Mouse (Mus musculus) embryo, embryonic 9.5 days (tissue): ENCODE measurements around the gene Flcn.

Experiments
- DNase-seq: peaks from one replicate; pipeline ENCODE4 v3.0.0-alpha.2; 2017; ENCODE audit errors: extremely low spot score

Gene Flcn

GRCm38 (mm10) chr11:59770753-59771152 lies 39.1 kb downstream of the Flcn start:
- DNase-seq, result no peak

- DNase-seq, result no peak
Observed at GRCm38 (mm10) chr11:59769738-59770137, 40.1 kb downstream of the Flcn start.

DNA sequence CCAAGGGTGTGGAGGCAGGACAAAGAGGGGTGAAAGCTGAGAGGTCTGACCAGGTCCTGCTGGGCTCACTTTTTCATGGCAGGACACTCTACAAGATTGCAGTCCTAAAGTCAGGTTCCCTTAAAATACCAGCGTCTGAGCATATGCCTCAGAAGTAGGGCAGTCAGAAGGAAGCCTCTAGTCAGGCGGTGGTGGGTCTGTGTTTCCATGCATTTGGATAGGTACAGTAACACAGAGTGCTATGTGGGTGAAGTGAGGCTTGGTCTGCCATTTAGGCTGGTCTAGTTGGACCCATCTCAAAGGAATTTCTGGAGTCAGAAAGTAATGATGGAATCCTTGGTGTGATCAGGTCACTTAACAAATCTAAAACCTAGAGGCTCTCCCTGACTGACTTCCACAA lies 40.5 kb downstream of the Flcn start:
- DNase-seq, result no peak

DNA sequence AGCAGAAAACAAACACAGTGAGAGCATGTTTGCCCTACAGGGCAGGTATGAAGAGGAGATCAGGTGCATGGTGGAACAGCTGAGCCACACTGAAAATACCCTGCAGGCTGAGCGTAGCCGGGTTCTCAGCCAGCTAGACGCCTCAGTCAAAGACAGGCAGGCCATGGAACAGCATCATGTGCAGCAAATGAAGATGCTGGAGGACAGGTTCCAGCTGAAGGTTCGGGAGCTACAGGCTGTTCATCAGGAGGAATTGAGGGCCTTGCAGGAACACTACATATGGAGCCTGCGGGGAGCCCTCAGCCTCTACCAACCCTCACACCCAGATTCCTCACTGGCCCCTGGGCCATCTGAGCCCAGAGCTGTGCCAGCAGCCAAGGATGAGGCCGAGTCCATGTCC lies 49.0 kb downstream of the Flcn start:
- DNase-seq, result no peak

DNA sequence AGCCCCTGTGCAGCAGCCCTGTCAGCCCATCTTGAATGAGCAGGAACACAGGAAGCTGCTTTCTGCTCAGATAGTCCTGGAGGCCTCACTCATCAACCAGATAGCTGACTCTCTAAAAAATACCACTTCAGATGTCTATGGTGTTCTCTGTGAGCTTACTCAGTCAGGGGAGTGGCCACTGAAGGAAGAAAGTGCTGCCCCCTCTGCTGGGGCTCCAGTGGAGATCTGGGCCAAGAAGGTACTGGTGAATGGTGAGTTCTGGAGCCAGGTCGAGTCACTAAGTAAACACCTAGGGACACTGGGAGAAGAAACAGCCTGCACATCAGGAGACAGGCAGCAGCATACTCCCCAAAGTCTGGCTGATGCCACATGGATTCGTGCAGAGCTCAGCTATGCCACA lies 50.2 kb downstream of the Flcn start:
- no peak for DNase-seq

DNA sequence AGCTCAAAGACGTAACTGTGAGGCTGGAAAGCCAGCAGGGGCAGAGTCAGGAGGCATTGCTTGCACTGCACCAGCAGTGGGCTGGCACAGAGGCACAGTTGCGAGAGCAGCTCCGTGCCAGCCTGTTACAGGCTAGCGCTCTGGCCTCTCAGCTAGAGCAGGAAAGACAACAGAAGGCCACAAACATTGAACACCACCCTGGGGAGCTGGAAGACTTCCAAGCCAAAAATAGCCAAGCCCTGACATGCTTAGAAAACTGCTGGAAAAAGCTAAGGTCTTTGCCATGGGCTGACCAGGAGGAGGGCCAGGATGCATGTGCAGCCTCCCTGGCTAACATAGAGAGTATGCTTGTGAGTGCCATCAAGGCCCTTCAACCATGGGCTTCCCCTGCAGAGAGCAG lies 50.6 kb downstream of the Flcn start:
- no peak for DNase-seq

DNA sequence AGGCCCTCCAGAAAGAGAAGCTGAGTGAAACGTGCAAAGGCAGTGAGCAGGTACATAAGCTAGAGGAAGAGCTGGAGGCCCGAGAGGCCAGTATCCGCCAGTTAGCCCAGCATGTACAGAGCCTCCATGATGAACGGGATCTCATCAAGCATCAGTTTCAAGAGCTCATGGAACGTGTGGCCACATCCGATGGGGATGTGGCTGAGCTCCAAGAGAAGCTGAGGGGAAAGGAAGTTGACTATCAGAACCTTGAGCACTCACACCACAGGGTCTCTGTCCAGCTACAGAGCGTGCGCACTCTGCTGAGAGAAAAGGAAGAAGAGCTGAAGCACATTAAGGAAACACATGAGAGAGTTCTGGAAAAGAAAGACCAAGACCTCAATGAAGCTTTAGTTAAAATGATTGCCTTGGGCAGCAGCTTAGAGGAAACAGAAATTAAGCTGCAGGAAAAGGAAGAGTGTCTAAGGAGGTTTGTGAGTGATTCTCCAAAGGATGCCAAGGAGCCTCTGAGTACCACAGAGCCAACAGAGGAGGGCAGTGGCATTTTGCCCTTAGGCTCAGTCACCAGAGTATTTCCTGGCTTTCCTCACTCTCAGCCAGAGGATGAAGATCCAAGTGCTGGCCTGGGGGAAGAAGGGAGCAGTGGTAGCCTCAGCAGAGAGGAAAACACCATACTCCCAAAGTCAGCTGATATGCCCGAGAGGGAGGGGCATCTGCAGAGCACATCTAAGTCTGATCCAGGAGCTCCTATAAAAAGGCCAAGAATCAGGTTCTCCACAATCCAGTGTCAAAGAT lies 51.4 kb downstream of the Flcn start:
- no peak for DNase-seq

DNA sequence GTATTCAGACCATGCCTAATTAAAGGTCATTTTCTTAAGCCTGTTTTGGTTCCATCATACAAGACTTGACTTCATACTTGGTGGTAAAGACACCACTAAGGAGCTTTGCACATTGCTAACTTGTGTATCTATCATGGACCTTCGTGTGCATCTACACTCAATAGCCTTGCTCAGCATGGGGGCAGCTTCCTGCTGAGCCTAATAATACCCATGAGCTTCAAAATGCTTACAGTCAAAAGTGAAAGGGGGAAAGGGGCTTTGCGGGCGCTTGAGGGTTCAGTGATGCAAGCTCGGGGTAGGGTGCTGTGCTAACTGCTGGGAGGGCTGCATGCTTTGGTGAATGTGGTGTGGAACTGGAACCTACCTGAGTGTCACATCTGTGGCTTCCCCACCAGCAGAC lies 53.5 kb downstream of the Flcn start:
- no peak for DNase-seq

- DNase-seq, result no peak
Observed at GRCm38 (mm10) chr11:59754504-59754903, 55.3 kb downstream of the Flcn start.

DNA sequence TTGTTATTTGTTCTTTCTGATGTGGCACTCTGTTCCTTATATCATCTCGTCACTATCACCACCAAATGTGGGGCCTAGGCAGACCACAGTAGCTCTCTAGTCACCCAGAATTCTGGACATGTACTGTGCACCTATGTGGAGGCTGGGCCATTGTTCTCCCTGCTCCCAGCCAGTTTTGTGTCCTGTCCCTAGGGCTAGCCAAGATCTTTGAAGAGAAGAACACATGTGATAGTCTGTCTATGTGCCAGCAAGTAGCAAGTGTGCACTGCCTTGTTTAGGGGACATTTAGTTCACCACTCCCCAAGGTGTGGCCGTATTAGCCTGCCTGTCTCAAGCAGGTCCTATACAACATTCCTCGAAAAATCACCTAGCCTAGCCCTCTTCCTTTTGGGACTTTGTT lies 60.8 kb downstream of the Flcn start:
- DNase-seq, result no peak

DNA sequence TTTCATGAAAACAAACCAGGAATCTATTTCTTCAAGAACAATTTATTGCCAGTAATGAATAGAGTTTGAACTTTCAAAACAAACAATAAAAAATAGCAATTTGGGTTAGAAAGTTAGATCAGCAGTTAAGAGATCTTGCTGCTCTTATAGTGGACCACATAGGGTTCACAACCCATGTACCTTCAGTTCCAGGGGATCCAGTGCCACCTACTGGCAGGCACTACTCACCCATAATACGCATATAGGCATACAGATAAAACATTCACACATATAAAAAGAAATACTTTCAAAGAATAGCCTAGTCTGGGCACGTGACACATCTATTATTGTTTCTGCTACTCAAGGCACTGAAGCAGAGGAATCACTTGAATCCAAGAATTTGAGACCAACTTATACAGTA lies 63.2 kb downstream of the Flcn start:
- DNase-seq, result peak; percentile 6

GRCm38 (mm10) chr11:59745851-59746250 lies 64.0 kb downstream of the Flcn start:
- DNase-seq, result no peak

DNA sequence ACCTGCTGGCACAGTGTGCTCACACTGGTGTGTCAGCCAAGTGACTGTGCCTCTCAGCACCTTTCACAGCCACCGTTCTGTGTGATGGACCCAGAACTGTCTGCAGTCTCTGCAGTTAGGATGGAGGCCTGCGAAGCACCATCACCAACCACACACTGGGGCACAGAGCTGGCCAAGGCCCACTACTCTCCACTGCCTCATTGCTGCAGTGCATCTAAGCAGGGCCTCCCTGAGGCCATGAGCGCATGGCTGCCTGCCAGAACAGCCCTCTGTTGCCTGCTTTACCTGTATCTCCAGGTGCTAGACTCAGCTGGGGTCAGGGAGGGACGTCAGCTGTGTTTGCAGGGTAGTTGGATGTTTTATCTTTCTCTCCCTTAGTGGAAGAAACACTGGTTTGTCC lies 65.4 kb downstream of the Flcn start:
- no peak for DNase-seq

- no peak for DNase-seq
Observed at GRCm38 (mm10) chr11:59743712-59744111, 66.1 kb downstream of the Flcn start.

- no peak for DNase-seq
Observed at GRCm38 (mm10) chr11:59743307-59743706, 66.5 kb downstream of the Flcn start.

DNA sequence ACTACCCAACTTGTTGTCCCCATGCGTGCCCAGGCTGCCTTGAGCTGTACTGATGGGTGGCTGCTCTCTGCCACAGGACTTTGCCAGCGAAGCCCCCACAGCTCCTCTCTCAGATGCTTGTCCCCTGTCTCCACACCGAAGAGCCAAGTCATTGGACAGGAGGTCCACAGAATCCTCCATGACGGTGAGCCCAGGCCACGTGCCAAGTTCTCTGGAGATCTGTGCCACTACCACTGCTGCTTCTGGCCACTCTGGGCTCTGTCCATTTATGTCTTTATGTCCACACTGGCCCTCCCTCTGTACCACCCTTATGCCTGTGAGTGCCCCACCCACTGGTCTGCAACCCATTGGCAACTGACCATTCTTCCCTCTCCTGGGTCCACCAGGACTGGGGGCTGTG lies 67.9 kb downstream of the Flcn start:
- DNase-seq, result no peak
